Mouse (Mus musculus) stomach, postnatal 0 days (tissue): Measurements from ENCODE around the gene Plxnc1. TPM values are rescaled to one million over a fixed set of nuclear protein-coding genes. Genes with fewer than 3 reads are reported as not detected.

Experiments used
- ATAC-seq: fragments of 200-750 bp; cut with Nextera tagmentation; 2 replicates; pipeline ENCODE4 v1.8.0; 2017; ENCODE audit not compliant: low FRiP score, low TSS enrichment
- DNase-seq: peaks from one replicate; pipeline ENCODE4 v3.0.0-alpha.2; 2016; ENCODE audit warnings: low spot score
- H3K27ac ChIP-seq: fragments of 300-500 bp; sonication (generic); replicated peaks from 2 replicates; pipeline ENCODE4 v1.5.1; 2014; ENCODE audit warnings: mild to moderate bottlenecking, control low read depth
- H3K27me3 ChIP-seq: fragments of 300-500 bp; sonication (generic); 2 replicates; pipeline ENCODE4 v1.6.1; 2014; ENCODE audit warnings: low read length; ENCODE audit not compliant: control insufficient read depth, insufficient read depth
- H3K36me3 ChIP-seq: fragments of 300-500 bp; sonication (generic); 2 replicates; pipeline ENCODE4 v1.6.1; 2014; ENCODE audit warnings: low read length, mixed read lengths; ENCODE audit not compliant: control insufficient read depth, insufficient read depth
- H3K4me1 ChIP-seq: fragments of 300-500 bp; sonication (generic); replicated peaks from 2 replicates; pipeline ENCODE4 v1.6.1; 2014; ENCODE audit warnings: antibody characterized with exemption; ENCODE audit not compliant: control insufficient read depth, insufficient read depth
- H3K4me2 ChIP-seq: fragments of 300-500 bp; sonication (generic); replicated peaks from 2 replicates; pipeline ENCODE4 v1.6.1; 2014; ENCODE audit warnings: low read depth, mild to moderate bottlenecking, control low read depth, moderate library complexity
- H3K4me3 ChIP-seq: fragments of 300-500 bp; sonication (generic); 2 replicates; pipeline ENCODE4 v1.5.1; 2014; ENCODE audit warnings: low read depth, low read length, control low read depth
- H3K9ac ChIP-seq: fragments of 300-500 bp; sonication (generic); 2 replicates; pipeline ENCODE4 v1.6.1; 2014; ENCODE audit warnings: mild to moderate bottlenecking, low read length, control low read depth, mixed read lengths
- H3K9me3 ChIP-seq: fragments of 300-500 bp; sonication (generic); 2 replicates; pipeline ENCODE4 v1.6.1; 2016; ENCODE audit warnings: low read length; ENCODE audit not compliant: control insufficient read depth
- CTCF ChIP-seq: IDR thresholded peaks from 2 replicates; pipeline ENCODE4 v1.5.1; 2016; ENCODE audit warnings: antibody characterized with exemption, low read depth, mild to moderate bottlenecking, moderate library complexity
- EP300 ChIP-seq: optimal IDR thresholded peaks from 2 replicates; pipeline ENCODE3; 2016; ENCODE audit warnings: antibody characterized with exemption
- WGBS: fragments of 180-500 bp; shearing (Covaris S2); extraction: QIAGEN DNeasy Blood & Tissue Kit; methylation state at CpG from one replicate; pipeline ENCODE4 v1.1.7; 2014; 5-methylcytosine and 5-hydroxymethylcytosine counted together
- polyA plus RNA-seq: library from polyadenylated mRNA; unstranded; fragments of >200 nt; fragmentation: Nextera tagmentation; extraction: Ambion mirVana; gene quantifications from 2 replicates; pipeline ENCODE4 v1.2.1, GENCODE M21; 2015

Gene Plxnc1
- polyA plus RNA-seq, 1 experiment from 2014 or later = 0.67 TPM

DNA sequence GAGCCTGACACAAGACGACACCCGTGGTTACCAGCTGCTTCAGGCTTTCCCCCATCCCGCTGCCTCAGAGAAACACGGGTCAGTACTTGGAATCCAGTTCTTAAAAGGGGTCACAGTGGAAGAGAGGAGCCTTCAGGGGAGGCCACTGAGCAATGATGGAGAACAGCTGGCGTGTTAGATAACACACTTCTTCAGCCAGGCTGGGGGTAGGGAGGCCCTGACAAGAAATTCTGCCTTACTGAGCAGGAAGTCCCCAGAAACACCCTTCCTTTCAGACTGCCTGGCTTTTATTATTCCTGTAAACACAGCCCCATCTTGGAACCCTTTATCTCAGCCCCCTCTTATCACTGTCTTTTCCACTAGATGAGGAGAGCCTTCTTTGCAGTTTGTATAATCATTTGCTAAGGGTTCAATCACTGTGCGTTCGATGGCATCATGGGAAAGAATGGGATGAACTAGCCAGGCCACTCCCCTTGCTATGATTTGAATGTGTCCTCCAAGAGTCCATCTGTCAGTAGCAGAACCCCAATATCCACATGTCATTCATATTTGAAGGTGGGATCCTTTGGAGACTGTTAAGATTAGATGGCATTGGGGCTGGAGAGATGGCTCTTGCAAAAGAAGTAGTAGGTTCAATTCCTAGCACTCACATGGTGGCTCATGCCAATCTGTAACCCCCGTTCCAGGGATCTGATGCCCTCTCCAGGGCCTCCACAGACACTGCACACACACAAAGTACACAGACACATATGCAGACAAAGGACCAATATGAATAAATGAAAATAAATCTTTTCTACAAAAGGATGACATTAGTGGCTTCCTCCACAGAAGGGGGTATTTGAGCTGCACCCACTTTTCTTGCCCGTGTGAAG, 12.4 kb downstream of the Plxnc1 start:
- Histone ChIP-seq H3K4me2 (no peak overlapping the region), H3K9me3 (no peaks in the 10 kb centered on the region), H3K9ac (no peak overlapping the region), H3K27me3 (no peaks in the 10 kb centered on the region), H3K4me1 (no peaks in the 10 kb centered on the region), H3K36me3 (no peaks in the 10 kb centered on the region), H3K4me3 (no peak overlapping the region), H3K27ac (0 out of 2 replicates have a peak overlapping the region, but pooled peaks have one; percentile 26)
- TF ChIP-seq EP300 (no peak), CTCF (0 out of 2 replicates have a peak, but pooled peaks have one; percentile 9)
- peak; percentile 66; the same call in 1 of the 2 replicates for ATAC-seq
- 31% methylated on average over 9 of the region's 9 CpGs for WGBS
- no peak for DNase-seq

DNA sequence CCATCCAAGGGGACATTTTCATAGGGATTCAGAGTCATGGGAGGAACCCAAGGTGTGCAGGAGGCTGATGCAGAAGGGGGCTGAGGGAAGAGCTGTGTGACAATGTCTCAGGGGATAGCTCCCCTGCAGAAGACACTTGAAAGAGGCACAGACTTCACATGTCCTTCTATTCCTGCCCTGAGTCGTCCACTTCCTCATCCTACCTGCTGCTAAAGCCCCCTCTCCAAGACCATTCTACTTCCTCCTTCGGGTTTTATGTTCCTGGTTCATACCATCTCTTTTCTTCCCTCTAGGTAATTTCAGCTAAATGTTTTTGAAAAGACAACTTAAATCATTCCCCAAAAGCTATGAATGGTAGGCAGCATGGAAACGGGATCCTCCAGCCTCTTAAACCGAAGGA, 16.5 kb downstream of the Plxnc1 start:
- Histone ChIP-seq H3K9ac (no peak overlapping the region), H3K4me3 (no peak overlapping the region), H3K9me3 (no peaks in the 10 kb centered on the region), H3K27me3 (no peaks in the 10 kb centered on the region), H3K4me2 (no peak overlapping the region), H3K36me3 (no peaks in the 10 kb centered on the region), H3K27ac (no peak overlapping the region), H3K4me1 (no peaks in the 10 kb centered on the region)
- DNase-seq (no peak), ATAC-seq (no peak)
- TF ChIP-seq EP300 (no peak), CTCF (no peak)
- 94% methylated on average over 4 of the region's 4 CpGs for WGBS

DNA sequence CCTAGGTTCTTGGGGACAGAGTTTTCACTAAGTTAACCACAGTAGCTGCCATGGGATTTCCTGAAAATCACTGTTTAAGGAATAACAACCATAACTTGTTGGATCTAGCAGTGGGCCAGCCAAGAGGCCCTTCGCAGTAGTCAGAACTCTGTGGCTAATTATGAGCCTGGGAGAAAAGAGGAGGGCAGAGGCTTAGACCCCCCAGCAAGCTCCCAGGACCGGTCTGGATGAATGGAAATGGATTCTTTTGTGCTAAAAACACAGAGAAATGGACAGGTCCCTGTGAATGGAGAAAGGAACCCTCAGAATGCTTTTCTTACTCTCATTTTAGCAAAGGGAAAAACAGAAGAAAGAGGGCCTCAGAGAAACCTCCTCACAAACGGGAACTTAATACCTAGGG, 18.3 kb downstream of the Plxnc1 start:
- H3K4me1 ChIP-seq = no peaks in the 10 kb centered on the region
- TF ChIP-seq EP300 (no peak), CTCF (no peak)
- 82% methylated on average over 3 of the region's 3 CpGs for WGBS
- ATAC-seq (no peak), DNase-seq (no peak)
- no peak overlapping the region for H3K27ac ChIP-seq
- H3K4me2 ChIP-seq = no peak overlapping the region
- H3K9me3 ChIP-seq = no peaks in the 10 kb centered on the region
- no peaks in the 10 kb centered on the region for H3K36me3 ChIP-seq
- H3K4me3 ChIP-seq = no peak overlapping the region
- no peaks in the 10 kb centered on the region for H3K27me3 ChIP-seq
- no peak overlapping the region for H3K9ac ChIP-seq

DNA sequence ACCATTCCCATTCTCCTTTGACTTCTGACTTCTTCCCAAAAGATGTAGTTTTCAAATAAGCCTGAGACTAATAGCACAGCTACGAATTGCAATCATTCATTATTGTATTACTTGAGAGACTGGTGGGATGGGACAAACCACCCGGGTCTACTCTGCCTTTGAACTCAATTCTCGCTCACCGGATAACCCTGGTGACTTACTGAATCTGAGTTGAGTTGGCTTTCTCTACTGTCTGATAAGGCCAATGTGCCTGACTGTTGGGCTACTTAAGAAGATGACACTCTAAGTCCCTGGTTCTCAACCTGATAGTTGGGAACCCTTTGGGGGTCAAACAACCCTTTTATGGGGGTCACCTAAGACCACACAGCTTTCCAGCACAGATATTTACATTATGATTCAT, 19.8 kb downstream of the Plxnc1 start:
- Histone ChIP-seq H3K27ac (no peak overlapping the region), H3K27me3 (no peaks in the 10 kb centered on the region), H3K36me3 (no peaks in the 10 kb centered on the region), H3K4me3 (no peak overlapping the region), H3K4me2 (no peak overlapping the region), H3K9me3 (no peaks in the 10 kb centered on the region), H3K9ac (no peak overlapping the region), H3K4me1 (no peaks in the 10 kb centered on the region)
- WGBS = 82% methylated on average over 4 of the region's 4 CpGs
- DNase-seq (no peak), ATAC-seq (no peak)
- TF ChIP-seq CTCF (no peak), EP300 (no peak)

DNA sequence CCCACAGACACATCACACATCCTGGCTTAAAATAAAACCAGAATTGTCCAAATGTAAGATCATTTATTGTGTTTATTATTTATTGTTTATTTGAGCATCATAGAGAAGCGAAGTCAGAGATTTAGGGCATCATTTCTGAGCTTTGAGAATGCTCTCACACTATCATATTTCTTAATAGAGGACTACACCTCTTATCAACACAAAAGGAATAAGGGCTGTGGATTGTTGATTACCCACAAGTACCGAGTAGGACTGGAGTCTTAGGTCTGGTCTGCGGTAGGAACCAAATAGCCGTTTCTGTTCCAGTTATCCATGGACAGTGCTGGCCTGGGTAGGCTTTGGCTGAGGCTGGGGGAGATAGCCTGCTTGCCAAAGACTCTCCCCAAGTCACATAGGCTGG, 20.2 kb downstream of the Plxnc1 start:
- no peaks in the 10 kb centered on the region for H3K9me3 ChIP-seq
- no peaks in the 10 kb centered on the region for H3K27me3 ChIP-seq
- 85% methylated on average over 4 of the region's 4 CpGs for WGBS
- H3K36me3 ChIP-seq = no peaks in the 10 kb centered on the region
- DNase-seq (no peak), ATAC-seq (no peak)
- H3K27ac ChIP-seq = no peak overlapping the region
- no peak overlapping the region for H3K9ac ChIP-seq
- H3K4me1 ChIP-seq = no peaks in the 10 kb centered on the region
- TF ChIP-seq EP300 (no peak), CTCF (no peak)
- H3K4me2 ChIP-seq = no peak overlapping the region
- H3K4me3 ChIP-seq = no peak overlapping the region

DNA sequence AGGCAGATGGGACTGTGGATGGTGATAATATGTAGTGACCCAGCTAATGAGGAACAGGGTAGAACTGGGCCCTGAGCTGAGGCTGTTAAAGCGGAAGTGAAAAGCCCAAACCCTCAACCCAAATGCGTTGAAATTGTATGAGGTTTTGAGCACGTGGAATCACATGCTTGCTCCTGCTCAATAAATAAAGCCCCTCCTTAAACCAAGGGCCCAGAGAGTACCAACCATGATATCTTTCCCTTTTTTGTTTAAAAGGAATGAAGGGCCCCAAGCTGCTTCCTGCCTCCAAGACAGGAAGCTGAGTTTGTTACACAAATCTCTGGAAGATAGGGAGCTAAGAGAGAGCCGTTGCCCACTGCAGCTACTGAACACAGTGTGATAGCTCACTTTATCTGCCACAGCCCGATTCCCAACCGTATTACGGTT, 21.3 kb downstream of the Plxnc1 start:
- no peak overlapping the region for H3K27ac ChIP-seq
- no peak for DNase-seq

More for the DNA sequence above, 21.3 kb downstream of the Plxnc1 start:
- TF ChIP-seq EP300 (no peak), CTCF (no peak)
- H3K4me1 ChIP-seq = no peaks in the 10 kb centered on the region
- 55% methylated on average over 7 of the region's 7 CpGs for WGBS
- no peaks in the 10 kb centered on the region for H3K36me3 ChIP-seq
- no peaks in the 10 kb centered on the region for H3K27me3 ChIP-seq
- no peak overlapping the region for H3K4me3 ChIP-seq
- H3K4me2 ChIP-seq = no peak overlapping the region
- no peak overlapping the region for H3K9ac ChIP-seq
- H3K9me3 ChIP-seq = no peaks in the 10 kb centered on the region
- no peak for ATAC-seq
